Mouse (Mus musculus): ENCODE data around the gene Slc8a1.

DNA sequence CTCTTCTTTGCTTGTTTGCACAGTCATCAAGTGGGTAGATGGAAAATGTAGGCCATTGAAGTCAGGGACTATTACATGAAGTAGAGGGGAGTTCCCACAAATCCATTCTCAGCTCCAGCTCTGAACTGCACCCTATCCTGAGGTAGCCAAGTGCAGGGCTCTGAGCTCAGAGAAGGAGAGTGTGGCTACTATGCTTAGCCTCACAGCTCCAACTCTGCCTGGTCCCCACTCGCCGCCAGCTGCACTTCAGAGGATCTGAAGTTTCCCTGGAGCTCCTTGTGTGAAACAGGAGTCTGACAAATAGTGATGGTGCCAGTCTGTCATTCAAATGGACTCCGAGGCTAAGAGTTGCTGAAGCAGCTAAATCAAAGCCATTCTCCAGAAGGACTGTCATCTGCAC lies 282.9 kb downstream of the Slc8a1 start:
- TF ChIP-seq POLR2A (IDR thresholded peaks at IDR 0.05; ENCODE audit: borderline replicate concordance, extremely low read depth, insufficient read depth, insufficient read length, poor library complexity, severe bottlenecking) (no peak), CTCF (IDR thresholded peaks at IDR 0.05; ENCODE audit: borderline replicate concordance, extremely low read depth, insufficient read depth, insufficient read length) (no peak)

Measured in brain, embryonic 14.5 days (tissue).